Mouse (Mus musculus) fat pad, adult 2 months (tissue): ENCODE measurements around the gene Chst11.
"Not testable (repeated sequence)": the region's sequence is repeated elsewhere in the genome, so short reads cannot be mapped to it uniquely, and the experiment has no call there.

ENCODE experiments used
- DNase-seq: peaks from one replicate; pipeline ENCODE4 v3.0.0-alpha.2; 2011; ENCODE audit warnings: low read depth, low spot score; ENCODE audit errors: extremely low read depth

Gene Chst11

GRCm38 (mm10) chr10:83106152-83106746 lies 121.0 kb downstream of the Chst11 start:
- no peak for DNase-seq

DNA sequence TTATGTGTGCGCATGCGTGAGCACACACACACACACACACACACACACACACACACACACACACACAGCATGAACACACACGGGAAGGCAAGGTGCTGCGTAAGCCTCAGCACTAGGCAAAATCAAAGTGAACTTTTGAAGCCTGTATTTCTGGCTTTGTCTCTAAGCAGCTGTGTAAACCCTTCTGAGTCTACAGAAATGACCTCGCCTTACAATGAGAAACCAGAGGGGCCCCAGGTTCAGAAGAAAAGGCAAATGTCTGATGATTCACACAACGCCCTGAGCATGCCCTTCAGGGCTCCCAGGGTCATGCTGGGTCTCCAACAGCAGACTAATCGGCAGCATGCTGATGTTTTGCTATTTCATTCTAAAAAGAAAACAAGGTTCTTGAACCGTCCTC lies 122.1 kb downstream of the Chst11 start:
- DNase-seq = no peak

GRCm38 (mm10) chr10:83107921-83108738 lies 122.8 kb downstream of the Chst11 start:
- no peak for DNase-seq

- DNase-seq = no peak
These were observed 123.6 kb downstream of the Chst11 start for GRCm38 (mm10) chr10:83108946-83109345.

- DNase-seq = no peak
These were observed 125.7 kb downstream of the Chst11 start for GRCm38 (mm10) chr10:83111046-83111445.

DNA sequence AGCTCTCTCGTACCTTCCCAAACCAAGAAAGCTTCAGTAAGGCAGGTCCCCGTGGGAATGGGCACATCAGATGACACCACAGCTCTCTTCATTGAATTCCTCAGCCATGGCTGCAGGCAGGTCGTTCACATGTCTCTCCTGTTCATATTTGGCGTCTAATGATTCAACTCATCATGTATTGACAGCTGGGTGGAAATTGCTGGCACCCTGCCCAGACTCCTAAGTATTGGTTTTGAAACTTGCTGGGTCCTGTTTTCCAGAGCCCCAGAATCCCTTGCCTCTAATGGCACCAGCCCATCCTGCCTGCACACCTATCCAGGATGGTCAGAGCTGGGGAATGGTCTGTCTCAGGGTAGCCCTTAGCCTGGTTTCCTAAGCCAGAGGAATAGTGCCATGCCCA lies 127.0 kb downstream of the Chst11 start:
- no peak for DNase-seq

GRCm38 (mm10) chr10:83114564-83114963 lies 129.3 kb downstream of the Chst11 start:
- DNase-seq = no peak

DNA sequence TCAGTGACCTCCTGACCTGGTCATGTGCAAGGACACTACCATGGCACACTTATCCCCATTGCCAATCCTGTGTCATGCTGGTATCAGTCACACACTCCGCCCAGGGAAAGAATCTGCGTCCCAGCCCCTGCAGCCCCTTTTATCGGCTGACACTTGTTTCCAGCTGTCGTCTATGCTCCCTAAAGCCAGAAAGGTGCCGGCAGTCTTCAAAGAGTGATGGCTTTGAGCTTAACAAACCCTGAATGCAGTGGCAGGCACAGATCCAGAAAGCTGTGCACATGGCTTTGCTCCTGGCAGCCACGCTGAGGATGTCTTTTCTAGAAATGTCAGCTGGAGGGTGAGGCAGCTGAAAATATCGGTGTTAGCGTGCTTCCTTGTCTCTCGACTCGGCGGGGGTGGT lies 131.6 kb downstream of the Chst11 start:
- no peak for DNase-seq

GRCm38 (mm10) chr10:83117851-83118250 lies 132.6 kb downstream of the Chst11 start:
- DNase-seq = no peak

DNA sequence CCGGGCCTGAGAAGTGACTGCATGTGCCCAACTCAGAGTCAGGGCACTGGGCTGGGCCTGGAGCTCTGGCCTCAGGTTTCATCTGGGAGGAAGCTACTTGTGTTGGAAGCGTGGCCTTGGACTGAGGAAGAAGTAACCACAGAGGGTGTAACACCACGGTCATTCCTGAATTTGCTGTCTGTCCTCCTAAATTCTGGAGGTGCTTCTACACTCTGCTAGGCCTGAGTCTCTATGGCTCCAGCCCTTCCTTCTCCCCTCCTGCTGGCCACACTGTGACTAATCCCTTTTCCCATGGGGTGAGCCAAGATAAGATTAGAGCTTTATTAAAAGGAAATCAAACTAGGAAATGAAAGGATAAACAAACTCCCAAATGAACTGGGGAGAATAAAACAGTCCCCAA lies 133.3 kb downstream of the Chst11 start:
- no peak for DNase-seq

GRCm38 (mm10) chr10:83119016-83119415 lies 133.7 kb downstream of the Chst11 start:
- no peak for DNase-seq

- DNase-seq = not testable (repeated sequence)
These were observed 134.2 kb downstream of the Chst11 start for GRCm38 (mm10) chr10:83119461-83119860.

GRCm38 (mm10) chr10:83119909-83120308 lies 134.6 kb downstream of the Chst11 start:
- DNase-seq = no peak

DNA sequence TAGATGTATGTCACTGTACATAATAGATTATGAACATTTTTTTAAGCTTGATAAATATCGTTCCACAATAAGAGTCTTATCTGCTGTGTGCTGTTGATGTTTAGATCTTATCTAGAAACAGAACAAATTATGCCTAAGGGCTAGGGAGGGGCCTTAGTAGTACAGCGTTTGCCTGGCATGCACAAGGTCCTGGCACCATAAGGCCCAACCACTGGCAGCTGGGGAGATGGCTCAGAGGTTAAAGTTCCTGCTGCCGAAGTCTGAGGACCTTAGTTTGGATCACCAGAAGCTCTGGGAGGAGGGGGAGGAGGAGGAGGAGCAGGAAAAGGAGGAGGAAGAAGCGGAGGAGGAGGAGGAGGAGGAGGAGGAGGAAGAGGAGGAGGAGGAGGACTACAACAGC lies 135.6 kb downstream of the Chst11 start:
- no peak for DNase-seq

DNA sequence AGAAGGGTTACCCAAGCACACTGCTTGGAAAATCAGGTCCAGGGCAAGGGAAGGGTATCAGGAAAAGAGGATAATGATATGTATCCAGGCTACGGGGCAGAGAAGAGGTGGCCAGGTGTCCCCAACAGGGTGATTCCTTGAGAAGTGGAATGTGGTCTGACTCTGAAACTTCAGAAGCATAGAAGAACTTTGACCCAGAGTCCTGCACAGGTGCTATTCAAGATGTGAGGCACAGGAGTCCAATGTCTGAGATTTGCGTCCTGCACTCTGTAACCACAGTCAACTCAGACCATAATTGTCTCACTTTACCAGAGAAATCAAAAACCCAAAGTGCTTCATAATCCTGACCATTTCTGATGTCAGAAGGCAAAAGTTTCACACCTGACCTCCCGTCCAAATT lies 139.3 kb downstream of the Chst11 start:
- no peak for DNase-seq

DNA sequence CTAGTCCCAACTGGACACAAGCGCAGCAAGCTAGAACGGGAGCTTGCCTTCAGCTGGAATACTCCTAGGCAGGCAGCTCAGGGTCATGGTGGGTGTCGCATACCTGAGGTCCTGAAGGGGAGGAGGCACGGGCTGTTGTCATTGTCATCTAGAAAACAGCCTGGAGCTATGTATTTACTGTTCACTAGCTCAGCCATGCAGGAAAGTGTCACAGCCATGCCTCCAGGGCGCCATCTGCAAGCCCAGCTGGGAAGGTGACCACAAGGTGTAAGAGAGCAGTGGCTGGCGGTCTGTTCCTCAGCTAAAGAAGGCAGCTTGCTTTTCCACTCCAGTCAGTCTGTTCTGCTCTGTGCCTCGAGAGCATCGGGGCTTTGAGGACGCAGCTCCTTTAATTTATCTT lies 141.1 kb downstream of the Chst11 start:
- DNase-seq = no peak

GRCm38 (mm10) chr10:83128435-83128834 lies 143.1 kb downstream of the Chst11 start:
- DNase-seq = no peak

GRCm38 (mm10) chr10:83129624-83130218 lies 144.4 kb downstream of the Chst11 start:
- no peak for DNase-seq

DNA sequence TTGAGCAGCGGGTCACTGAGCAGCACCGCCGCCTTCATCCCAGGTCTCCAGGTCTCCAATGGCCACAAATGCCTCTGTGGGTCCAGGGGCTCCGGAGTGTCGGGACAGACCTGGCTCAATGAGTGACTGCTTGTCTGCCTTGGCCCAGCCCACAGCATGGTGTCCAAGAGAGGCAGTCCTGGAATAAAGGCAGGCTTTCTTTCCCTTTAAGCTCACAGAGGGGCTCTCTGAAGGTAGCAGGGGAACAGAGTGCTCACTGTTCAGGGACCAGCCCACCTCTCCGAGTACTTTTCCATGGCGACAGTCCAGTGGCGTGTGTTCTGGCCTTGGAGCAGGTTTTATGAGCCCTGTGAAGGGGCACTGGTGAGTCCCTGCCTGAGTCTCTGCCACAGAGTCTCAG lies 145.3 kb downstream of the Chst11 start:
- DNase-seq = no peak

- no peak for DNase-seq
These were observed 146.6 kb downstream of the Chst11 start for GRCm38 (mm10) chr10:83131884-83132283.

DNA sequence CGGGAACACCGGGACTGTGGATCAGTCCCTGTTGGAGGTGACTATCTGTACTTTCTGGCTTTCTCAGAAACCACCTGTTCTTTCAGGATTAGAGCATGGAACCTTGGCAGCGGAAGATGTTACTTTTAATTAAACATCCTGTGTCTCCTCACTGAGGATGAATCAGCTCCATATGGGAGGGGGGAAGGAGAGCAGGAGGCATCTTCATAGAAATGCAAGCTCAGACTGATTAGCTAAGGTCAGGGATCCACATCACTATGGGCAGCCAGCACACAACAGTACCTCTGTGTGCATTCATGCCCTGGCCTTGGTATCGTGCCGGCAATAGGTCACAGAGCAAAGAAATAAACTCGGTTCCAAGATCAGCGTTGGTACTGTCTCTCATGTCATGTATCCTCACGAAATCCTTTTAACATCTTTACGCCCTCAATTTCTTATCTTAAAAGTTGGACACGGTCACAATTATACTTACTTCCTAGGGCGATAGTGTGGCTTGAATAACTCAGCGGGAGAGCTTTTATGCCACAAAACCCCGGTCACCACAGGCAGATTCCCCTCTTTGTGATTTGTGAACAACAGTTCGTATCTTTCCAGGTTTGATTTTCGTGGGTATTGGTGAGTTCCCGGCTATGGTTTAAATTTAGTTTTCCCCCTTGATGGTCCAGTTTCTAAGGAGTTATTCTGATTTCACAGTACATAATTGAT lies 148.7 kb downstream of the Chst11 start:
- DNase-seq = no peak

DNA sequence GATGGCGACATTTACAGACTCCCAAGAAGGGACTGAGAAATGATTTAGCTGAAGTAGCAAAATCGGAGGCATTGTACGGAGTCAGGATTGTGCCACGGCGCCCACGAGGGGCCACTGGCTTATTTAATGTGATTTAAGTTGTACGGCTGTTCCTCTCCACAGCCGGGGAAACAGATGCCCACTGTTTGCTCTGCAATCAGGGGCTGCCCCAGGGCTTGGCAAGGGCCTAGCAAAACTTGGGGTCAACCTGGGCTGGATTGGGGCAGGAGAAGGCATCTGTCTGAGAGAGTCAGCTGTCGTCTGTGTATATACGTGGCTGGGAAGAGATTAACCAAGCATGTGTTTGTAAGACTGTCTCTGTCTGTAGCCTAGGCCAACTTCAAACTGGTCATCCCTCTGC lies 149.6 kb downstream of the Chst11 start:
- no peak for DNase-seq
